Mouse (Mus musculus): ENCODE measurements around the gene Dennd5a.

Dennd5a gene

DNA sequence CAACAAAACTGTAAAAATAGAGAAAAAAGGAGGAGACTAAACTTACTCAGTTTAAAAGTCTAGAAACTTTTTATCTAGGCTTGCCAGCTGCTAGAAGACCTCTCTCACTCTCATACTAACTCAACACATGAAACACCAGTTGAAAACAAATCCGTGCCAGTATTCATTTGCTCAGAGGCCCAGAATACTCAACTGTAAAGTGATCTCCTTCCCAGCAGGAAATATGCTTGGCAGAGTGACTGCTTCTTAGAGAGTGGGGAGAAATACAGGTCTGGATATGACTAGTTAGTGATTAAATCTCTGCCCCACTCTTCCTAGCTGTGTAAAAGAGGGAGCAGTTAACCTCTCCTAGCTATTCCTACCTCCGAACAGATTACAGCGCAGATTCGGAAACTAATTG is 2.3 kb upstream of the Dennd5a start:
- no peak for DNase-seq

- peak; percentile 44 to 58 for DNase-seq
Measured at GRCm38 (mm10) chr7:109961570-109961969, 1.3 kb upstream of the Dennd5a start.

GRCm38 (mm10) chr7:109960613-109961154 is 414 bp upstream of the Dennd5a start:
- no peak for DNase-seq

DNA sequence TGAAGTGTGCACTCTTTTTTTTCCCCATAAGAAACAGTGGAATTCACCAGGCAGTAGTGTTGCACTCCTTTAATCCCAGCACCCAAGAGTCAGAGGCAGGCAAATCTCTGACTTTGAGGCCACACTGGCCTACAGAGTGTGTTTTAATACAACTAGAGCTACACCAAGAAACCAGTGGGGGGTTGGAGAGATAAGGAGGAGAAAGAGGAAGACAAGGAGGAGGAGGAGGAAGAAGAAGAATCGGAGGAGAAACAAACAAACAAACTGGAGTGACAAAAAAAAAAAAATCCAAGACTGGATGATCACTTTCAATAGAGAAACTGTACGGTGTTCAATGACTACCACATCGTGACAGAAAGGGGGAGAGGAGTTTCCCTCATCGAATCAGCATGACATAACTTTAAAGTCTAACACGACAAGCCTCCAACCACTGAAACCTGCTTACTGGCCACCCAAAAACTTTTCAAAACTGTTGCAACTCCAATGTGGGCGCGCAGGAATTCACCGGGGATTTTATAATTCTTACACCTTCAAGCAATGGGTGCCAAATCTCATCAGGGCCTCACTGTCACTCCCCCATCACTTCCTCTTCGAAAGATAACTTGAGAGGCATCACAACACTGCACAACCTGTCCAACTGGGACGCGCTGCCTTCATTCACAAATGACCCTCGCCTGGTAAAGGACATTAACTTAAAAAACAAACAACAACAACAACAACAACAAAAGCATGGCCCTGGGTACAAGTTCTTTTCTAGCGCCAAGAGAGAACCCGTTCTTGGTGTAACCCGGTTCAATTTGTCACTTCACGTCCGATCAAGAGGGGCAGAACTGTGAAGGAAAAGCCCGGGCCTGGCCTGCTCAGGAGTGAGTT is 1.2 kb downstream of the Dennd5a start:
- DNase-seq, result peak in 1 of 2 experiments; percentile 37

- no peak for DNase-seq
Measured at GRCm38 (mm10) chr7:109957996-109958789, 2.1 kb downstream of the Dennd5a start.

DNA sequence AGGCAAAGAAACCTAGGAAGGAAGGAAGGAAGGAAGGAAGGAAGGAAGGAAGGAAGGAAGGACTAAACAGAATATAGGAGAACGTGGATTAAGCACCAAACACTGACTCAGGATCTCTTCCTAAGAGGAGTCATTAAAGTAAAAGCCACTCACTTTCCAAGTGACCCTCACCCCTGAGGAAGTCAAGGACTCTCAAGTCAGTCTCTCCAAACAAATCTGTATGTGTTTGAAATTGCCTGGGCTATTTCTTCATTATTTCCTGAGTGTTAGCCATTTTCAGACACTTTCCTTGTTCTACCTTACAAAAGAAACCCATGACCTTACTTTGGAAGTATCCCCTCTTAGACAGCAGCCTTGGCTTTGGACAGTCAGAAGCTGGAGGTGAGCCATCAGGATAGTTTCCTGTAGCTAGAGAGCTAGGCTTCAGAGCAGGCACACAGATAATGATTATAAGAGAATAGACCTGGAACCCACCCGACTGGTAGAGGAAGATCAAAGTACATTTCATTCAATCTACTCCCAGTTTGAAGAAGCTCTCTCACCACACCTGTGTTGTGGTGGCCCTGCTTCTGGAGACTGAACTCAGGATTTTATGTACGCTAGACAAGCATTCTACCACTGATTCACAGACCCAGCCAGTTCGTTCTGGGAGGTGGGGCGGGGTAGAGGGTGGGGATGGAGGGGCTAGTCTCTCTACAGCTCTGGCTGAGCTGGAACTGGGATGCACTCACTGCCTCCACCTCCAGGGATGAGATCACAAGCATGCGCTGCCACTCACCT is 5.5 kb downstream of the Dennd5a start:
- DNase-seq, result no peak

- DNase-seq, result no peak
Measured at GRCm38 (mm10) chr7:109951297-109951696, 9.0 kb downstream of the Dennd5a start.

- no peak for DNase-seq
Measured at GRCm38 (mm10) chr7:109944421-109945034, 15.7 kb downstream of the Dennd5a start.

DNA sequence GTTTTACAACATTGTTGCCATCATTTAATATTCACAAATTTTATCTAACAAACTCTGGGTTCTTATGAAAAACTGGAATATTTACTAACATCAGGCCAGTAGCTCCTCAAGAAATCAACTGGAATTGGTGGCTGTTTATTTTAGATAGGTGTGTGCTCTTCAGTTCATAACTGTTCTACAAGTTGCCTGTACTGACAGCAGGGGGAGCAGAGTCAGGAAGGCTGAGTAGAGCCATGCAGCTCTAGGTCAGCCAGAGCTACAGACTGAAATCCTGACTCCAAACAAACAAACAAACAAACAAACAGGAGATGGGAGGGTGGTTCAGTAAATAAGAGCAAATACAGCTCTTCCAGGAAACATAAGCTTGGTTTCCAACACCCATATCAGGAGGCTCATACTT is 30.6 kb downstream of the Dennd5a start:
- DNase-seq, result no peak

GRCm38 (mm10) chr7:109928365-109928764 is 31.9 kb downstream of the Dennd5a start:
- no peak for DNase-seq

DNA sequence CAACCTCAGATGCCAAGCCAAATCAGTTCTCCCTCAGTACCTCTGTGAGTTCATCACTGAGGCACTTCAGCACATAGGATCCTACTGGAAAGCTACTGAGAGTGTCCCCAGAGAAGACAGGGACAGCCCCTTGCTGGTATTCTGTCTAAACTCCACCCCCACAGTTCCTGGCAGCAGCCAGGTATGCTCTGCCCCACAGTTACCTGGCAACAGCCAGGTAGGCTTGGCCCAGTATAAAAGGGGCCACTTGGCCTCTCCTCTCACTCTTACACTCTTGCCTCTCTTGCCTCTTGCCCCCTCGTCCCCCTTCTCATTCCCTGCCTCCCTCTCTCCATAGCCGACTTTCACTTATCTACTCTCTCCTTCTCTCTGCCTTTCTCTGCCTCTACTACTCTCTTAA is 35.3 kb downstream of the Dennd5a start:
- DNase-seq, result no peak

- no peak for DNase-seq
Measured at GRCm38 (mm10) chr7:109922889-109923288, 37.4 kb downstream of the Dennd5a start.

DNA sequence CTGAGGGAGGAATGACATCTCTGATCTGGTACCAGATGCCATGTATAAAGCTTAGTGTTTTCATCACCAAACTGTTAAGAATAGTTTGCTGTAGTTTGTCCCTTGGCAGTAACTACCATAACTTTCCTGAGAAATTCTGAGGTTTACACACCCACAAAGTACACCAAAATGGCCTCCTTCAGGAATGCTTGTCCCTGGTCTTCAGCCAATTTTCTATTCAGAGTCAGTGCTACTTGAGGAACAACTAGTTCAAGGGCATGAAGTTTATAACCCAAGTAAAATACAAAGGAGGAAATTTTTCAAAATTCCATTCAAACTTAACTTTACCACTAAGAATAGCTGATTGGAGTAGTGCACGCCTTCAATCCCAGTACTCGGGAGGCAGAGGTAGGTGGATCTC is 54.1 kb downstream of the Dennd5a start:
- DNase-seq, result no peak

DNA sequence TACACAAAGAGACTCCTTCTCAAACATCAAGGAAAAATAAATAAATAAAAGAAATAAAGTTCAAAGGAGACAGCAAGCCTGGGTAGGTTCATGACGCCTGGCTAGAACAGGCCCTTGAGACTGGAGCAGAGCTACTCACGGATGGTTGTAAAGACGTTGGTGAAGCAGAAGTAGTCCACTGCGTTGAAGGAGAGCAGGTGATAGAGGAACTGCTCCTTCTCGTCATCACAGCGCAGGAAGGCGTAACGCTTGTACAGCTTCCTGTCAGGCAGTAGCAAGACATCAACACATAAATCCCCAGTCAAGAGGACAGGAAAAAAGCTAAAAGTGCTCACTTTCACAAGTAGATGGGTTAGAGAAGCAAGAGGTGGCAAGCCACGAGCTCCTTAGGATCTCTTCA is 59.3 kb downstream of the Dennd5a start:
- no peak for DNase-seq

GRCm38 (mm10) chr7:109898911-109899310 is 61.4 kb downstream of the Dennd5a start:
- no peak for DNase-seq

GRCm38 (mm10) chr7:109892530-109892929 is 67.7 kb downstream of the Dennd5a start:
- peak; percentile 81 to 90 for DNase-seq

GRCm38 (mm10) chr7:109891786-109892185 is 68.5 kb downstream of the Dennd5a start:
- DNase-seq, result no peak

DNA sequence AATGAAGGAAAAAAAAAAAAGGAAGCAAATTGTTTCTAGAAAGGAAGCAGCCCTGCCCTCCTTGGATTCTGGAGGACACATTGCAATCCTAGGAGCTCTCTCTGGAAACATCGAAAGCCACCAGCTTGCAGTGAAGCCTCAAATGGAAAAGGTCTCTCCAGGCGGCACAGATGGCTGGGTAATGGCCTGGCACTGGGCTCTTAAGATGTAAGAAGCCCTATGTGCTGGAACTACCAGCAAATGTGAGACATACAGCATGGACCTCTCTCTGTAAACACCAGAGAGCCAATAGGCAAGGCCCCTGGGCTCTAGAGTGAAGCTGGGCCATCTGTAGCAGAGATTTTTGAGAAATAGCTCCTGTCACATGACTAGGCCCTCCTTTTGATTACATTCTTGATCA is 70.0 kb downstream of the Dennd5a start:
- DNase-seq, result peak; percentile 35 to 40

DNA sequence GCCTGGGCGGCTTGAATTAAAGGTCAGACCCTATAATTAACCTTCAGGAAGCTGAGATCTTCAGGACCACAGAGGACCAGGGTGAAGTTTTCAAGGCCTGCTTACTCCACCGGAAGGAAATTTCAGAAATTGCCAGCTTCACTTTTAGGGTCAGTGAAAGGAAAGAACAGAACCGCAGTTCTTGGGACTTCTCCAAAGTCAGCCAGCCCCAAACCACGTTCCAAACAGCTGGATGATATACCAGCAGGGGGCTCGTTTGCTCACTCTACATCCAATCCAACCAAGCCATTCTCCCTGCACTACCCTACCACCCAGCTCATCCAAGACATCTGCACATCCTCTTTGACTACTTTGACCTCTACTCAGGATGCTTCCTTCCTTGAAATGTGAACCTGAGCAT is 71.0 kb downstream of the Dennd5a start:
- DNase-seq, result no peak

DNA sequence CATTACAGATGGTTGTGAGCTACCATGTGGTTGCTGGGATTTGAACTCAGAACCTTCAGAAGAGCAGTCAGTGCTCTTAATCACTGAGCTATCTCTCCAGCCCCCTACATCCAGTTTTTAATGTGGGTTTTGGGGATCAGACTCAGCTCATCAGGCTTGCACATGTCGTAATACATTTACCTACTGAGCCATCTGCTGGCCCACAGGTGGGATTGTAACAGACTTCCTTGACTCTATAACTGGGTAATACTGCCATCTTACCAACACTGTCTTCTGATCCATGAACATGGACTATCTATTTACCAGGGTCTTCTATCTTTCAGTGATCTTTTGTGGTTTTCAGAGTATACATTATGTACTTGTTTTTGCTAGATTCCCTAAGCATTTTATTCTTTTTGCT is 74.0 kb downstream of the Dennd5a start:
- DNase-seq, result no peak

- DNase-seq, result no peak
Measured at GRCm38 (mm10) chr7:109882574-109882973, 77.7 kb downstream of the Dennd5a start.

GRCm38 (mm10) chr7:109881561-109882099 is 78.6 kb downstream of the Dennd5a start:
- DNase-seq, result no peak
